12 mouse cellular contexts compared by ENCODE assay signal in the genomic region with DNA sequence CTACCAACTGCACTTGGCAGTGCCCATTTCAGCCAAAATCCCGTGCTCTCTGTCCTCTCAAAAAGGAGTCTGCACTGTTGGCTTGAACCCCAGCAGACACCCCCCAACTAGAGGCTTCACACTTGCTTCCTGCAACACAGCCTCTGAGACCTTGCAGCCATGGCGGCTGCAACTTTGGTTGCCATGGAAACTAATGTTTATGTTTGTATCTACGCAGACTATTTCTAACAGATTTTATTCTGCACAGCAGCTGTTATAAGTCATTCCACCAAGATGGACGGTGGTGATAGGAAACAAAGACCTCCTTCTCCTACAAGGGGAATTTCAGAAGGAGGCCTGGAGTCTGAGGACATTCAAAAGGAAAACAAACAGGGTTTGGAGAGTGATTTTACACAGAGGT.
DNase-seq lines count a peak whose midpoint lies in the region; ATAC-seq lines count a peak whose summit lies in the region.
"Had no signal": no experiment of that assay in that cellular context is flagged by ENCODE, and none has a peak within 500 bp of the region (broad histone marks: within the 10 kb centered on the region; RNA-seq: fewer than 3 reads in every experiment).

No protein-coding gene starts in this region.

- ATAC-seq in lung, embryonic 15.5 days (ENCODE audit: borderline replicate concordance, extremely low read depth, low FRiP score, low TSS enrichment), result peak; percentile 69; the same call in 1 of the 2 replicates
- peak; percentile 72 for ATAC-seq in intestine, embryonic 16.5 days
- ATAC-seq in neural tube, embryonic 14.5 days (ENCODE audit: low read depth), result peak; percentile 76

- H3K9me3 ChIP-seq in lung, embryonic 15.5 days, result no peaks in the 10 kb centered on the region
- no peaks in the 10 kb centered on the region for H3K9me3 ChIP-seq in intestine, embryonic 16.5 days (ENCODE audit: control insufficient read depth, low read length)
- H3K9me3 ChIP-seq in neural tube, embryonic 14.5 days (ENCODE audit: control insufficient read depth, low read length), result no peaks in the 10 kb centered on the region
- H3K9me3 ChIP-seq: liver, embryonic 15.5 days had no signal

- H3K4me1 ChIP-seq in lung, embryonic 15.5 days, result no peaks in the 10 kb centered on the region
- peaks cover 3% of the 10 kb centered on the region; the same call in 1 of the 2 replicates for H3K4me1 ChIP-seq in intestine, embryonic 16.5 days (ENCODE audit: control insufficient read depth, insufficient read depth, low read length)
- peaks cover 24% of the 10 kb centered on the region; the same call in 1 of the 2 replicates for H3K4me1 ChIP-seq in neural tube, embryonic 14.5 days (ENCODE audit: control insufficient read depth, insufficient read depth, low read length)
- H3K4me1 ChIP-seq: liver, embryonic 15.5 days had no signal

- 15% methylated on average over 4 of the region's 4 CpGs for WGBS in lung, embryonic 15.5 days
- WGBS in intestine, embryonic 16.5 days, result 23% methylated on average over 4 of the region's 4 CpGs
- 14% methylated on average over 4 of the region's 4 CpGs for WGBS in neural tube, embryonic 14.5 days

- no peak overlapping the region for H3K9ac ChIP-seq in lung, embryonic 15.5 days
- no peak overlapping the region for H3K9ac ChIP-seq in intestine, embryonic 16.5 days (ENCODE audit: low read depth, low read length)
- no peak overlapping the region for H3K9ac ChIP-seq in neural tube, embryonic 14.5 days (replicated peaks; ENCODE audit: low read depth, low read length)
- H3K9ac ChIP-seq: liver, embryonic 15.5 days had no signal

- peak; percentile 17 for DNase-seq in embryo, embryonic 10 days (ENCODE audit: low spot score)
- DNase-seq in embryo, embryonic 9.5 days (ENCODE audit: extremely low spot score), result no peak
- no peak for DNase-seq in lung, postnatal 14 days
- DNase-seq in cerebellum, adult 11 months, result no peak
- no peak for DNase-seq in heart, postnatal 36 days
- DNase-seq: adrenal gland, adult 2 months; cerebellum, postnatal 10 days; layer of hippocampus, adult 9-11 months had no signal

- no peaks in the 10 kb centered on the region for H3K27me3 ChIP-seq in lung, embryonic 15.5 days
- H3K27me3 ChIP-seq in intestine, embryonic 16.5 days (replicated peaks; ENCODE audit: control insufficient read depth, insufficient read depth, low read length), result no peaks in the 10 kb centered on the region
- no peaks in the 10 kb centered on the region for H3K27me3 ChIP-seq in neural tube, embryonic 14.5 days (ENCODE audit: control insufficient read depth, insufficient read depth, low read length)
- H3K27me3 ChIP-seq: liver, embryonic 15.5 days had no signal

- H3K27ac ChIP-seq in lung, embryonic 15.5 days, result no peak overlapping the region
- peak overlapping the region; percentile 20; the same call in 1 of the 2 replicates for H3K27ac ChIP-seq in intestine, embryonic 16.5 days (ENCODE audit: low read length)
- H3K27ac ChIP-seq in neural tube, embryonic 14.5 days (ENCODE audit: low read depth, low read length), result peak overlapping the region; percentile 6
- H3K27ac ChIP-seq: liver, embryonic 15.5 days had no signal

- intact Hi-C loops in heart, postnatal 36 days (cut with DNase I), result no loop called here

- no peaks in the 10 kb centered on the region for H3K36me3 ChIP-seq in lung, embryonic 15.5 days
- no peaks in the 10 kb centered on the region for H3K36me3 ChIP-seq in intestine, embryonic 16.5 days (ENCODE audit: control insufficient read depth, insufficient read depth, low read length)
- no peaks in the 10 kb centered on the region for H3K36me3 ChIP-seq in neural tube, embryonic 14.5 days (ENCODE audit: control insufficient read depth, insufficient read depth, low read length)
- H3K36me3 ChIP-seq: liver, embryonic 15.5 days had no signal

- H3K4me3 ChIP-seq in lung, embryonic 15.5 days, result no peak overlapping the region
- no peak overlapping the region for H3K4me3 ChIP-seq in intestine, embryonic 16.5 days (ENCODE audit: low read length)
- no peak overlapping the region for H3K4me3 ChIP-seq in neural tube, embryonic 14.5 days (ENCODE audit: low read depth, low read length)
- H3K4me3 ChIP-seq: liver, embryonic 15.5 days had no signal

- no peak overlapping the region for H3K4me2 ChIP-seq in lung, embryonic 15.5 days
- no peak overlapping the region for H3K4me2 ChIP-seq in intestine, embryonic 16.5 days (ENCODE audit: low read depth, low read length)
- H3K4me2 ChIP-seq in neural tube, embryonic 14.5 days (ENCODE audit: low read depth, low read length), result no peak overlapping the region
- H3K4me2 ChIP-seq: liver, embryonic 15.5 days had no signal
